ENCODE assay signal across 9 mouse cellular contexts in the genomic region with DNA sequence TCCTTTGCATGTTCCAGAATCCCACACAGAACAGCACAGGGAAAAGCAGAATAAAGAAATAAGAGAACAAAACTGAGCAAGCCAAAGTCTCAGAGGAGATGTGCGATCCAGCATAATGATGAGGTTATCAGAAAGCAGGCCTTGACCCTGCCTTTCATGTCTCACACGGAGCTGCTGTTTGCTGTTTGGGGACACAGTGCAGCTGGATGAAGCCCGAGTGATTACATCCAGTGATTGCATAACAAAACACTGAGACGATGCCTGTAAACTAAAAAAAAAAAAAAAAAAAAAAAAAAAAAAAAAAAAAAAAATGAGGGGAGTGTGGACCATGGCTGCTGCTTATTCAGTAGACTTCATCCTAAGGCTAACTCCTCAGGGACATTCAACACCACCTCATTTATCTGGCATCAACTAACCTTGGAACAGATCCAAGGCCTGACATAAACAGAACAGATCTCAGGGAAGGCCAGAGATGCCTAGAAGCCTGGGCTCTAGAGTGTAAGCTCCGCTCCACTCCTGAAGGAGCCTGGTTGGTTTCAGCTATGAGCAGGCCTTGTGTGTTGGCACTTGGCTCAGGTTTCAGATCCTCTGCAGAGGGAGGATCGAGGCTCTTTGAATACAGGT.
A peak's percentile ranks its signal among the peaks of the same experiment; 100 is the strongest.
DNase-seq lines count a peak whose midpoint lies in the region; ATAC-seq and TF ChIP-seq lines count a peak whose summit lies in the region.
"Had no signal": no experiment of that assay in that cellular context is flagged by ENCODE, and none has a peak within 500 bp of the region (broad histone marks: within the 10 kb centered on the region; RNA-seq: fewer than 3 reads in every experiment).

No protein-coding gene starts in this region.

- DNase-seq in brain, adult 2 months (ENCODE audit: low read depth, low spot score): peak; percentile 41
- DNase-seq in heart, postnatal 14 days: peak; percentile 29 to 40
- DNase-seq in lung, postnatal 0 days (ENCODE audit: low spot score): peak; percentile 85
- no peak for DNase-seq in right cerebral cortex, postnatal 36 days (ENCODE audit: low spot score in 2 of 2)
- no peak for DNase-seq in spleen, adult 18-20 months
- DNase-seq: layer of hippocampus, postnatal 36 days had no signal

- no peaks in the 10 kb centered on the region for H3K4me1 ChIP-seq in midbrain, embryonic 12.5 days
- H3K4me1 ChIP-seq in midbrain, embryonic 16.5 days (ENCODE audit: control insufficient read depth, insufficient read depth, low read length): no peaks in the 10 kb centered on the region
- H3K4me1 ChIP-seq in lung, postnatal 0 days (ENCODE audit: insufficient read depth, low read depth, low read length): no peaks in the 10 kb centered on the region
- H3K4me1 ChIP-seq in hindbrain, embryonic 13.5 days (replicated peaks): 0 out of 2 replicates have a peak, but pooled peaks cover 4% of the 10 kb centered on the region

- 0 out of 2 replicates have a peak overlapping the region, but pooled peaks have one; percentile 15 for H3K27ac ChIP-seq in midbrain, embryonic 12.5 days (replicated peaks)
- no peak overlapping the region for H3K27ac ChIP-seq in midbrain, embryonic 16.5 days (ENCODE audit: low read length)
- H3K27ac ChIP-seq in lung, postnatal 0 days (ENCODE audit: low read length): peak overlapping the region; percentile 54
- H3K27ac ChIP-seq in hindbrain, embryonic 13.5 days: no peak overlapping the region

- no peak for ATAC-seq in midbrain, embryonic 12.5 days (ENCODE audit: low FRiP score, low read depth)
- no peak for ATAC-seq in midbrain, embryonic 16.5 days
- peak; percentile 90 for ATAC-seq in lung, postnatal 0 days
- ATAC-seq in hindbrain, embryonic 13.5 days (ENCODE audit: low FRiP score): no peak

- H3K36me3 ChIP-seq in midbrain, embryonic 12.5 days: no peaks in the 10 kb centered on the region
- H3K36me3 ChIP-seq in midbrain, embryonic 16.5 days (ENCODE audit: control insufficient read depth, insufficient read depth, low read length): no peaks in the 10 kb centered on the region
- H3K36me3 ChIP-seq in lung, postnatal 0 days (ENCODE audit: insufficient read depth, low read length): no peaks in the 10 kb centered on the region
- H3K36me3 ChIP-seq in hindbrain, embryonic 13.5 days: no peaks in the 10 kb centered on the region

- TF ChIP-seq CTCF in lung, postnatal 0 days (IDR thresholded peaks at IDR 0.05): no peak

- 60% methylated on average over 6 of the region's 6 CpGs for WGBS in midbrain, embryonic 12.5 days
- 41% methylated on average over 6 of the region's 6 CpGs for WGBS in midbrain, embryonic 16.5 days
- 27% methylated on average over 6 of the region's 6 CpGs for WGBS in lung, postnatal 0 days
- WGBS in hindbrain, embryonic 13.5 days: 58% methylated on average over 6 of the region's 6 CpGs

- H3K9ac ChIP-seq in midbrain, embryonic 12.5 days (replicated peaks): no peak overlapping the region
- H3K9ac ChIP-seq in midbrain, embryonic 16.5 days (ENCODE audit: low read depth, low read length): no peak overlapping the region
- no peak overlapping the region for H3K9ac ChIP-seq in lung, postnatal 0 days (replicated peaks; ENCODE audit: low read depth)
- no peak overlapping the region for H3K9ac ChIP-seq in hindbrain, embryonic 13.5 days

- no peak overlapping the region for H3K4me2 ChIP-seq in midbrain, embryonic 12.5 days (replicated peaks)
- H3K4me2 ChIP-seq in midbrain, embryonic 16.5 days (ENCODE audit: low read length): no peak overlapping the region
- no peak overlapping the region for H3K4me2 ChIP-seq in lung, postnatal 0 days (replicated peaks; ENCODE audit: low read depth, low read length)
- H3K4me2 ChIP-seq in hindbrain, embryonic 13.5 days: no peak overlapping the region

- intact Hi-C loops in heart, postnatal 14 days (cut with DNase I): no loop called here

- no peaks in the 10 kb centered on the region for H3K9me3 ChIP-seq in midbrain, embryonic 12.5 days
- no peaks in the 10 kb centered on the region for H3K9me3 ChIP-seq in midbrain, embryonic 16.5 days (replicated peaks; ENCODE audit: control insufficient read depth, low read length, poor library complexity, severe bottlenecking)
- no peaks in the 10 kb centered on the region for H3K9me3 ChIP-seq in lung, postnatal 0 days (ENCODE audit: low read length)
- no peaks in the 10 kb centered on the region for H3K9me3 ChIP-seq in hindbrain, embryonic 13.5 days

- H3K4me3 ChIP-seq in midbrain, embryonic 12.5 days: no peak overlapping the region
- H3K4me3 ChIP-seq in midbrain, embryonic 16.5 days (ENCODE audit: low read depth, low read length): no peak overlapping the region
- H3K4me3 ChIP-seq in lung, postnatal 0 days (ENCODE audit: low read depth, low read length): no peak overlapping the region
- H3K4me3 ChIP-seq in hindbrain, embryonic 13.5 days: no peak overlapping the region

- H3K27me3 ChIP-seq in midbrain, embryonic 12.5 days: no peaks in the 10 kb centered on the region
- H3K27me3 ChIP-seq in midbrain, embryonic 16.5 days (ENCODE audit: control insufficient read depth, insufficient read depth, low read depth, low read length): no peaks in the 10 kb centered on the region
- no peaks in the 10 kb centered on the region for H3K27me3 ChIP-seq in lung, postnatal 0 days (replicated peaks; ENCODE audit: insufficient read depth, low read length)
- no peaks in the 10 kb centered on the region for H3K27me3 ChIP-seq in hindbrain, embryonic 13.5 days

- peak; percentile 80; the same call in 1 of the 2 replicates for TF ChIP-seq EP300 in lung, postnatal 0 days (IDR thresholded peaks at IDR 0.05)

Comparison
In these comparisons a context has a peak if more than half of its experiments do, and no peak if none do; other contexts are left out.
1. H3K27ac ChIP-seq: peak in midbrain, embryonic 12.5 days (single experiment) and lung, postnatal 0 days (single experiment); none in midbrain, embryonic 16.5 days (single experiment) and hindbrain, embryonic 13.5 days (single experiment).
2. DNase-seq: peak in brain, adult 2 months (single experiment), heart, postnatal 14 days (2 of 2) and lung, postnatal 0 days (single experiment); none in right cerebral cortex, postnatal 36 days (0 of 2) and spleen, adult 18-20 months (0 of 2).